Mouse (Mus musculus): Measurements from ENCODE around the gene Chtf18.

DNA sequence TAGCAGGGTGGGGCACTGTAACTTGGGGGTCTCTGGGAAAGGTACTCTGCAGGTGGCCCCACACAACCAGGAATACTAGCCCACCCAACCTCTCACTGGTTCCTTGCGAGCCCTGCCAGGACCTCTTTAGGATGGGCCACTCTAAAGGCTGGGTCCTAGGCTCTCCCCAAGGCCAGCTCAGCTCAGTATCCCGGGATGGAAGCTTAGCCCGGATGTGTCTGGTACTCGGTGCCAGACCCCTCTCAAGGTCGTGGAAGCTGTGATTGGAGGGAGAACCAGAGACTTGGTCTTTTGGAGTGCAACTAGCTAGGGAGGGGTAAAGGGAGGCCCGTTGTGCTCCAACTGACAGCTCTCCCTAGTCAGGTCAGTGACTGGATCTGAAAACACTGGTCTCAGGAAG is 9.5 kb downstream of the Chtf18 start:
- no peak for TF ChIP-seq POLR2A (IDR thresholded peaks at IDR 0.05; ENCODE audit: insufficient read depth, low read length)
- TF ChIP-seq CTCF (IDR thresholded peaks at IDR 0.05; ENCODE audit: low read depth, low read length) = no peak
- TF ChIP-seq EP300 (IDR thresholded peaks at IDR 0.05; ENCODE audit: insufficient read depth, low read depth, low read length) = no peak

Measured in ES-Bruce4 (cell line).